Mouse (Mus musculus) gonadal fat pad, adult 2 months (tissue): ENCODE measurements around the gene Efcab3. TPM values are rescaled to one million over a fixed set of nuclear protein-coding genes. Genes with fewer than 3 reads are reported as not detected.

Source experiments
- DNase-seq: peaks from one replicate; pipeline ENCODE4 v3.0.0-alpha.2; 2012; ENCODE audit warnings: low read depth
- polyA plus RNA-seq: library from polyadenylated mRNA; depleted of rRNA; stranded (reverse); fragments of >200 nt; gene quantifications from 2 replicates; pipeline ENCODE4 v1.2.3, GENCODE M21; 2012; rRNA removed

Efcab3 gene
- polyA plus RNA-seq, 1 experiment = not detected

DNA sequence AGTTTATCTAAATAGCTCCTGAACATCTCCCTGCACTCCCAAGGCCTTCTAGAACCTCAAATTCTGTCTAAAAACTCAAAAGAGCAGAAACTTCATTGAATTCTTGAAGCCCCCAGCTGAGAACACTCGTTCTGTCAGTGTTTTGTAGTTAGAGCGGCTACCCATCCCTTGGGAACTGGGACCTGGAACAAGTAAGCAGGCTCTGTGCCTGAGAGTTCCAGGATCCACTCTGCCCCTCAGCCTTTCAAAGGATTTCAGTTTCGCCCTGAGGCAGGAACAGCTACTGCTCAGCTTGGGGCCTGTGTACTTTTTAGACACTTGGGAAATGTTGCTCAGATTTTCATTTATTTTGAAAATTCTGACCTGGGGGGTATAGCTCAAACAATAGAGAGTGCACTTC, 83.2 kb downstream of the Efcab3 start, which contains the start of gene Gm10842:
Gm10842 (plus strand) TSS at position 301 of the 400 bp plus-strand sequence.
- no peak for DNase-seq

DNA sequence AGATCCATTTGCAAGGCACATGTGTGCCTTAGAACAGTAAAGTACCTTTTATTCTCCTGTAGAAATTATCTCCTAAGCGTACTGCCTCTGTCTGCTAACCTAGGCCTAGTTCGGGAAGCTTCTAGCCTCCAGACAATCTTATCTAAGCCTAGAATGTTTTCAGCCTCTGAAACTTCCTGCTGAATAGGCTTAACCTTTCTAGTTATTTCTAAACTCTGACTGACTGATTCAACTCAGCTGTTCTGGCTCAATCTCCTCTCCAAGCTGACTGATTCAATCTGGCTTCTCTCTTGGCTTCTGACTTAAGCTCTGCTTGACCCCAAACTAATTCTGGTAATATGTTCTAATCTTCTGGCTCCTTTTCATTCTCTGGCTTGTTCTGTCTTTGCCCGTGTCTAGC, 86.0 kb downstream of the Efcab3 start:
- no peak for DNase-seq

DNA sequence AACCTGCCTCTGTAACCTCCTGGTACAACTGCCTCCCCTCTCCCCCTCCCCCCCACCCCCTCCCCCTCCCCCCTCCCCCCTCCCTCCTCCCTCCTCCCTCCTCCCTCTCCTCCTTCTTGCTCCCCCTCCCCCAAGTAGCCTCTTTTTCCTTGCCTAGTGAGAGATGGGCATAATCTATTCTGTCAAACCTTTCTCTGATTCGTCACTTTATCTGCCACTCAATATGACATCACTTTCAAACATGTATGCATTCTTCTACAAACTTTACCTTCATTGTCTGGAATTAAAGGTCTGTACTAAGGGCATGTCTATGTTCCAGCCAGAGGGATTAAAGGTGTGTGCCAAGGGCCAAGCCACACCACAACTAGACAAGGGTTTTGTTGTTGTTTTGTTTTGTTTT, 86.4 kb downstream of the Efcab3 start:
- no peak for DNase-seq

DNA sequence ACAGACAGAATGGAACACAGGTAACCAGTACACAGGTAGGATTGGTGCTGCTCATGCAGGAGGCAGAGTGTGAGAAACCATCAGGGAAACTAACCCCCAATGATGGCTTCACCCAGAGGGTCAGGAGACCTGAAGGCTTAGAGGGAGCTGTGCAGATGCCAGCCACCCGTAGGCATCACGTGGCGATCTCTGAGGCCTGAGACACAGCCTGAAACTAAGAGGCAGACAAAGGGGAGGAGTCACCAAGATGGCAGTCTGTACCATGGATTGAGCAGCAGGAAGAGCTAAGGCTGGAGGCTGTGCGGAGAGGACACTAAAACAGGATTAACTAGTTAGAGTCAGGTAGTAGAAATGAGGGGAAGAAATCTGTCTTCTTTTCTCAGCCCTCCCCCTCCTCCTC, 87.3 kb downstream of the Efcab3 start:
- DNase-seq = no peak

DNA sequence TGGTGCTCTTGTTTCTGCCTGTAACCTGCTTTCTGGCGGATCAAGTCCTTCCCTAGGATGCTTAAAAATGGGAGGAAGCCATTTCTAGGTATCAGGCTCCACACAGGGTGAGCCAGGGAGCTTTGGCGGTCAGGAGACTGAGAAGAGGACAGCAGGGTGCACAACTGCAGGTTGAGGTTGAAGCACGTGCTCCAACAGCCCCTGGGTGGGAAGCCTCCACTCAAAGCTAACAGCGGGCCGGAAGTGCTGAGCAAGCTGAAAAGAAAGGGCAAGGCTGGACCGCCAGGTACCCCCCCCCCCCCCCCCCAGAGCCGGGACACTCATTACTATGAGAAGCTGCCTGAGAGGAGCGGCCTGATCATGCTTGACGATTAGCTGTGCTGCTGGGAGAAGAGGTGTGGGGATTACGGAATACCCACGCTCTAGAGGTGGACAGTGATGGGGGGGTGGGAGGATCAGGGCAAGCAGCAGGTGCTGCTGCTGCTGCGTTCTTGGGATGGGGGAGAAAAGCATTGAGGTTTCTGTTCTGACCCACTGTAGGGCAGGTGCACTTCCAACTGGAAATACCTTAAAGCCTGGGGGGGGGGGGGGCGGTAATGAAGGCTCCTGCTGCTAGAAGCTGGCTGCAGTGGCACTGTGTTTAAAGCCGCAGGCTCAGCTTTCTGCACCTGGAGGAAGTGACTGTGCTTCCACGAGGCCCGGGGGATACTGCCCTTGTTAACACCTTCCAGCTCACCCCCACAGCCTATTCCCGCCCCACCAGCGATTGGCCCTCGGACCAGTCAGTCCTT, 88.0 kb downstream of the Efcab3 start:
- no peak for DNase-seq

DNA sequence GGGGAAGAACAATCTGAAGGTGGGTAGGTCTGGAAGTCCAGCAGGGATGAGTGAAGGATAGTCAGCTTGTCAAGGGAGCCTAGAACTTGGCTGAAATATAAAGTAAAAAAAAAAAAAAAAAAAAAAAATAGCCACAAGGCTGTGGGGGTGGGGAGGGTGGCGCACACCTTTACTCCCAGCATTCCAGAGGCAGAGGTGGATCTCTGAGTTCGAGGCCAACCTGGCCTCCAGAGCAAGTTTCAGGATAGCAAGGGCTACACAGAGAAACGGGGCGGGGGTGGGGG, 88.6 kb downstream of the Efcab3 start:
- no peak for DNase-seq

DNA sequence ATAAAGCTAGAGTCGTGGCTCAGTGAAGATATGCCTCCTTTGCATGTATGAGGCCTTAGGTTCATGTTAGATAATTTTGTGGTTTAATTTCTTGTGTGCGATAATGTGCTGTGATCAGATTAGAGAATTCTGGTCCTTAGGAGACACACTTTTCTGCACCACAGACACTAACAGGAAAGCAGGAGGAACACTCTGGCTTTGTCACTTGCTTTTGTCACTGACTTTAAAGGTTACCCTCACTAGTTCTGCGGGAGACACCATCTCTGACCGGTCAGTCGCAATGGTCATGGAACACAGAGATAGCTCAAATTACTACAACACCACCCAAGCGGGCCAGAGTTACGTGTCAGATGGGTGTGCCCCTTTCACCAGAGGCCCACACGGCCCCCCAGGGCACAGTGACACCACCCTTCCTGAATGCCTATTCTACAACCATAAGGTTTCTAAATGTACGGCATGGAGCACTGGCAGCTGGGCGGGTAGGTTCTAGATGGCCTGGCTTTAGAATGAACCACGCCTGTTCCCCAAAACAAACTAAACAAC, 89.0 kb downstream of the Efcab3 start:
- DNase-seq = no peak

DNA sequence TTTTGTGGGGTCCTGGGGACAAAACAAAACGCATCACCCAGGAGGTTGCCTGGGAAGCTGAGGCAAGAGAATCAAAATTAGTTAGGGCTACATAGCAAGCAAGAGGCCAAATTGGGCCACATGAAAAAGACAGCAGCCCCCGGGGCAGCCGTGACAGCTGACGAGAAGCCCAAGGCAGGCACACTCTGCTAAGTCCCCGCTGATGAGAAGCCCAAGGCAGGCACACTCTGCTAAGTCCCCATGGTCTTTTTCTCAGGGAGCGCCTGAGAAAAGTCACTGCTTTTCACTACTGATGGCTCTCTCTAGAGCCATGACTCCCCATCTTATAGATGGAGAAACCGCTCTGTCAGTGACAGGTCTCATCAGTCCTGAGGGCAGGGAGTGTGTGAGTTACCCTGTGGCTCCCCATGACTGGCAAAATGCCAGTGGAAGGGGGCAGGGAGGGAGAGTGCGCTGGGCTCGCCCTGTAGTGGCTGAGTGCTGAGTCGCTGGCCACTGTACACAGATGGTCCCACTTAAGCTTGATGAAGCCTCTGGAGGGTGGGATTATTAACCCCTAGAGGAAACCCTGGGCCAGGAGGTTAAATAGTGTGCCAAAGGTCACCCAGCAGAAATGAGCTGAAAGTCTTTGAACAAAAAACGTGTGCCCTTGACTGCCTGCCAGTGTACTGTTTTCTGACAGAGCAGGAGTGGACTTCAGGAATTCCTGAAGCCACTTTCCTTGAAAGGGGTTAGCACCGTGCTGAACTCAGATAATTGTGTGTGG, 89.9 kb downstream of the Efcab3 start:
- no peak for DNase-seq

DNA sequence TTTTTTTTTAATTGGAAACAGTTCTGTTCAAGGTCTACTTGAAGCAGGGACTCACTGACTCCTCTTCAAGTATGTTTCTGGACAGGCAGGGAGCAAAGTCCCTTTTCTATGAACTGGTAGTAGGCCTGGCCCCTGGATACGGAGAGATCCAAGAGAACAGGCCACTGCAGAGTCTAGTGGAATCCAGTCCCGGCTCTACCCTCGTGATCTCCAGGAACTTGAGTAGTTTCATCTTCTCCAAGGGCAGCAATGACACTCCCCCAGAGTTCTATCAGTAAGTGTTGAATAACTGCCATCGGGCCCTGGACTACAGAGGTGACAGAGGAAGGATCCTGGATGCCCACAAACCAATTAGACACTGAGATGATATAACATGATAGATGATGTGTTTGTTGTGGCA, 92.5 kb downstream of the Efcab3 start:
- DNase-seq = no peak

DNA sequence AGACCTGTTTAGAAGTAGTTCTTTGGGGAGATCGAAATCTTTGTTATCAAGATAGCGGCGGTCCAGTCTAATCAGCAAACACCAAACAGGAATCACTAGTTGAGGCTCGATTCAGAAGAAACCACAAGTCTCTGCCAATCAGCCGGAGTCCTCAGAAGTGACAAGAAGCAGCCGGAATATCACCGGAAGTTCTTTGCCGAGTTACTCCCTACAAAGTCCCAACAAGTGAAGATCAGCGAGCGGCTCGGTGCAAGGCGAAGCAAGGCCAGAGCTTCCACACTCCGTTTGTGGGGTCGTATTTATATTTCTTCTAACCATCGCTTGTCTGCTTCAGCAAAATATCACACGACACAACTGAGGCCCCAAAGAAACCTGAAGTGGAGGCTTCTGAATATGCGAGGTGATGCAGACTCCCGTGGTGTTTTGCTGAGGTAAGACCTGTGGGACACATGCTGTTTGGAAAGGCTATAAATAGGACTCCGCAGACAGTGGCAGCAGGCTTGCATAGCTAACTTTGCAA, 93.4 kb downstream of the Efcab3 start:
- DNase-seq = no peak

DNA sequence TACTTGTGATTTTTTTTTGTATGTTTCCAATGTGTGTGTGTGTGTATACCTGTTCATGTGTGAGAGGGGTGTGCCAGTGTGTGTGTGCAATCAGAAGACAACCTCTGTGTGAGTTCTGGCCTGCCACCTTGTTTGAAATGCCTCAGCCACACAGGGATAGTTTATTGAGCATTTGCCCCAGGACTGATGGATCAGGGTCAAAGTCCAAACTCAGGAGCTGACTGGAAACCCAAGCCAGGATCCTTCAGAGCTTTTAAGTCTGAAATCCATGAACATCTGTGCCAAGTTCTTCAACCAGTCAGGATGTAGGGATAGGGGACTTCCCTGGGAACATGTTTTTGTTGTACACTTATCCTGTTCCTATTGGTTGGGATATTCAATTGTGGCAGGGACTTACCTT, 94.7 kb downstream of the Efcab3 start:
- DNase-seq = no peak

DNA sequence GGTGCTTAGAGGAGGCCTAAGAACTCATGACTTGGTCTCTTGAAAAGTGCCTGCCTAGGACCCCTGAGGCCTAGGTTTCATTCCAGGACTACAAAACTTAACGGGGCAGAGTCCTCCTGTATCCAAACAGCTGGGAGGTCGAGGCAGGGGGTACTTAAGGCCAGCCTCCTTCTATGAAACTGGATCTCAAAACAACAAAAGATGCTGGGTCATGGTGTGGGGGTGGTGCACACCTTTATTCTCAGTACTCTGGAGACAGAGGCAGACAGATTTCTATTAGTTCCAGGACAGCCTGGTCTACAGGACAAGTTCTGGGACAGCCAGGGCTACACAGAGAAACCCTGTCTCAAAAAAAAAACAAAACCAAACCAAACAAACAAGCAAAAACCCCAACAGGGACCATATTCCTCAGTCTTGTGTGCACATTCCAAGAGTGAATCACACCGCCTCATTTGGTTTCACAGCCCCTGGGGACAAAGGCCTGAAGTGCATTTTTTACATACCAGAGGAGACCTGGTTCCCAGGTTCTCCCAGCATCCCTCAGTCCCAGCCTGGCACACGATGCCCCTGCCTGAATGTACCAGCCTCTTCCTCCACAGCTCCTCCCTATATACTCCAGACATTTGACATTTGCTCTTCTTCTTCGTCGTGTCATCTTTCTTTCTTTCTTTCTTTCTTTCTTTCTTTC, 96.4 kb downstream of the Efcab3 start:
- no peak for DNase-seq

DNA sequence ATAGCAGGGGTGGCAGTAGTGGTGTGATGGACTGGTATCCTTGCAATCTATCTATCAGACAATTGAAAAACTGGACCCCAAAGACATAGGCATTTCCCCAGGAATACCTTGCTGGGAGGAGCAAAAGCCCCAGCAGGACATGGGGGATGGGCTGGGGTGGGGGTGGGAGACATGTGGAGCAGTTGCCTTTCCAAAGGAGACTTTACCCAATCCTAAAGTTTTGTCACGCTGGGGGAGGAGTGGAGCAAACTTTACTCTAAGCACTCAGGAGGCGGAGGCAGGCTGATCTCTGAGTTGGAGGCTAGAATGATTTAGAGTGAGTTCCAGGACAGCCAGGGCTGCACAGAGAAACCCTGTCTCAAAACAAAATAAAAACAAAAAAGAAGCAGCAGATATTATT, 98.0 kb downstream of the Efcab3 start:
- DNase-seq = no peak

DNA sequence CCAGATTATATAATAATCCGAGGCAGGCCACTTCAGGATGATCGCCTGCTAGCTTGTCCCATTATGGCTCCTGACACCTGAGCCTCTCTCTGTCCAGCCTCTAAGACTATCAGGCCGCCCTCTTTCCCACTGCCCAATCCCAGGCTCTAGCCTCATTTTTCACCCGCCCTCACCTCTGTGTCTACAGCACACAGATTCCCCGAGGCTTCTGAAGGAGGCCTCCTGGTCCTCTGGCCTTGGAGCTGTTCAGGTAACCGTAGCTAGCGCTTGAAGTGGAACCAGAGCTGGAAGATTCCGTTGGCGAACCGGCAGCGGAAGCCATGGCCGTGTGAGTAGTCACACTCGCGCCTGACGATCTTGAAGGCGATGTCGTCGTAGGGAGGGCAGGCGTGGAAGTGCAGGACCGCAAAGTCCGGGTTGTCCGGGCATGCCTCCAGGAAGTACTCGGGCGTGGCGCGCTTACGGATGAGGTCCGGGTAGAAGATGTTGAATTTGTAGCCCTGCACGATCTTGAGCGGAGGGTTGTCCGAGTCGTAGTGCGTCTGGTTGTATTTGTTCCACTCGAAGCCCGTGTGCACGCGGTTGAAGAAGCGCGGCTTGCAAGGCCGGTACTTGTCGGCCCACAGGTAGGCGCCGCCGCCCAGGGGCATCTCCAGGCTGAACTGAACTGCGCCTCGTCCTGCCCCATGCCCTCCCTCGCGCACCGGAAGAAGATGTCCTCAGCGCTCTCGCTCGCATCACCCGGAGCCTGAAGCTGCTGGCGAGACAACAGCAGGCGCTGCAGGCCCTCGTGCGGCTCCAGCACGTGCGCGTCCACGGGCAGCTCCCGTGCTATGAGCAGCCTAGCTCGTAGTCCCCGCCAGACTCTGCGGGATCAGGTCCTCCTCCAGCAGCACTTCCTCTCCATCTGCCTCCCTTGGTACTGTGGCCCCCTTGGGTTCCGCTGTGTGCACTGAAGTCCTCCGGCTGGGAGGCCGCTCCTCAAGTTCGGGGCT, 101.4 kb downstream of the Efcab3 start:
- DNase-seq = no peak

DNA sequence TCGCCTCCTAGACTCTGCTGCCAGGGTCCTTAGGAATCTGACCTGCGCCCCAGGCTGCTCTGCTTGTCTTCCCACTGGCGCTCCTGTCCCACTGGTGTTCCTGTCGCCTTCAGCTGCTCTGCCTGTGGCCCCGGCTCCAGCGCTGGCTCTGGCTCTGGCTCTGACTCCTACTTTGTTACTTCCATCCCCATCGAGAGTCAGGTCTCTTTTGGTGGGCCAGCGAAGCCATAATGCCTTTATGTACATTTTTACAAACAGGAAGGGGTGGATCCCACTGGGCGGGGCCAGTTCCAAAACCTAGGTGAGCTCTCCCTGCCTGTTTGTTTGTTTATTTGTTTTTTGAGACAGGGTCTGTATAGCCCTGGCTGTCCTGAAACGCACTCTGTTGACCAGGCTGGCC, 103.4 kb downstream of the Efcab3 start:
- no peak for DNase-seq

Other genes with a start within 250 kb of the Efcab3 start
- gene Mettl2, start 62.8 kb downstream of the Efcab3 start, polyA plus RNA-seq = 16.2 and 17.2 TPM in 2 replicates
- gene Gm10842, start 83.3 kb downstream of the Efcab3 start, polyA plus RNA-seq = not detected in 2 replicates
- 19.9 and 22.8 TPM in 2 replicates for gene Tlk2, start 115.2 kb downstream of the Efcab3 start, polyA plus RNA-seq
- gene Mrc2, start 229.1 kb downstream of the Efcab3 start, polyA plus RNA-seq = 16.3 and 18.4 TPM in 2 replicates